Mouse (Mus musculus): Measurements from ENCODE around the gene Ptprm. TPM values are rescaled to one million over a fixed set of nuclear protein-coding genes. Genes with fewer than 3 reads are reported as not detected.

The Ptprm gene
- total and polyA plus RNA-seq, 3 experiments: not detected

GRCm38 (mm10) chr17:66659242-66659641 lies 695.0 kb downstream of the Ptprm start:
- no peaks in the 10 kb centered on the region for H3K79me2 ChIP-seq (ENCODE audit: control insufficient read depth, insufficient read depth, low read length, poor library complexity)
- H3K27me3 ChIP-seq (ENCODE audit: control insufficient read depth in 1 of 2, insufficient read depth in 2 of 2, low read length in 2 of 2): no peaks in the 10 kb centered on the region
- no peaks in the 10 kb centered on the region for H3K36me3 ChIP-seq (ENCODE audit: control insufficient read depth in 1 of 2, insufficient read depth in 2 of 2, low read length in 2 of 2)
- no peak overlapping the region for H3K4me3 ChIP-seq (ENCODE audit: control insufficient read depth in 1 of 2, insufficient read depth in 1 of 2, low read depth in 2 of 2, low read length in 2 of 2)
- no peaks in the 10 kb centered on the region for H3K9me3 ChIP-seq (replicated peaks; ENCODE audit: insufficient read depth, low read length)
- no peak overlapping the region for H3K27ac ChIP-seq (ENCODE audit: control insufficient read depth, low read depth, low read length)
- no peak for DNase-seq (ENCODE audit: low read depth, low spot score)
- H3K4me1 ChIP-seq (ENCODE audit: control insufficient read depth in 1 of 2, insufficient read depth in 2 of 2, low read length in 2 of 2): no peaks in the 10 kb centered on the region
- H3K9ac ChIP-seq (ENCODE audit: control insufficient read depth, low read depth, low read length, poor library complexity, severe bottlenecking): no peak overlapping the region
- TF ChIP-seq ZC3H11A (IDR thresholded peaks at IDR 0.05; ENCODE audit: low read depth, low read length) (no peak), BHLHE40 (IDR thresholded peaks at IDR 0.05; ENCODE audit: borderline replicate concordance, low read depth, low read length) (no peak), CHD2 (IDR thresholded peaks at IDR 0.05; ENCODE audit: low read length) (no peak)

GRCm38 (mm10) chr17:66637951-66638722 lies 716.1 kb downstream of the Ptprm start:
- H3K9me3 ChIP-seq (replicated peaks; ENCODE audit: insufficient read depth, low read length): no peaks in the 10 kb centered on the region
- no peak for DNase-seq (ENCODE audit: low read depth, low spot score)

GRCm38 (mm10) chr17:66619996-66620656 lies 734.1 kb downstream of the Ptprm start:
- Histone ChIP-seq H3K36me3 (ENCODE audit: control insufficient read depth in 1 of 2, insufficient read depth in 2 of 2, low read length in 2 of 2) (no peaks in the 10 kb centered on the region), H3K4me1 (ENCODE audit: control insufficient read depth in 1 of 2, insufficient read depth in 2 of 2, low read length in 2 of 2) (no peaks in the 10 kb centered on the region), H3K4me3 (ENCODE audit: control insufficient read depth in 1 of 2, insufficient read depth in 1 of 2, low read depth in 2 of 2, low read length in 2 of 2) (no peak overlapping the region), H3K27ac (ENCODE audit: control insufficient read depth, low read depth, low read length) (no peak overlapping the region), H3K9ac (ENCODE audit: control insufficient read depth, low read depth, low read length, poor library complexity, severe bottlenecking) (no peak overlapping the region), H3K27me3 (ENCODE audit: control insufficient read depth in 1 of 2, insufficient read depth in 2 of 2, low read length in 2 of 2) (no peaks in the 10 kb centered on the region), H3K79me2 (ENCODE audit: control insufficient read depth, insufficient read depth, low read length, poor library complexity) (no peaks in the 10 kb centered on the region), H3K9me3 (replicated peaks; ENCODE audit: insufficient read depth, low read length) (no peaks in the 10 kb centered on the region)
- DNase-seq (ENCODE audit: low read depth, low spot score): no peak
- TF ChIP-seq ZC3H11A (IDR thresholded peaks at IDR 0.05; ENCODE audit: low read depth, low read length) (no peak), USF1 (IDR thresholded peaks at IDR 0.05; ENCODE audit: low read depth, low read length) (no peak), TCF12 (IDR thresholded peaks at IDR 0.05; ENCODE audit: low read depth, low read length) (no peak), SIN3A (IDR thresholded peaks at IDR 0.05; ENCODE audit: low read length) (no peak), NRF1 (IDR thresholded peaks at IDR 0.05; ENCODE audit: insufficient read depth, low read depth, low read length, poor library complexity, severe bottlenecking) (no peak), HCFC1 (IDR thresholded peaks at IDR 0.05; ENCODE audit: low read depth, low read length) (no peak), MAX (IDR thresholded peaks at IDR 0.05; ENCODE audit: low read length) (no peak), MAZ (IDR thresholded peaks at IDR 0.05; ENCODE audit: low read depth, low read length) (no peak), RCOR1 (IDR thresholded peaks at IDR 0.05; ENCODE audit: low read depth, low read length) (no peak), ELF1 (IDR thresholded peaks at IDR 0.05; ENCODE audit: low read depth, low read length) (no peak), MYB (IDR thresholded peaks at IDR 0.05; ENCODE audit: low read depth, low read length) (no peak), TAL1 (IDR thresholded peaks at IDR 0.05; ENCODE audit: low read length) (no peak), ZNF384 (IDR thresholded peaks at IDR 0.05; ENCODE audit: low read depth, low read length) (no peak), GATA1 (IDR thresholded peaks at IDR 0.05; ENCODE audit: low read depth, low read length) (no peak), GABPA (IDR thresholded peaks at IDR 0.05; ENCODE audit: low read depth, low read length) (no peak), POLR2A (IDR thresholded peaks at IDR 0.05; ENCODE audit: control insufficient read depth in 1 of 2, insufficient read depth in 1 of 2, low read depth in 1 of 2, low read length in 2 of 2, poor library complexity in 1 of 2) (no peak), JUND (IDR thresholded peaks at IDR 0.05; ENCODE audit: low read depth, low read length) (no peak)

More at GRCm38 (mm10) chr17:66637951-66638722, 716.1 kb downstream of the Ptprm start:
- H3K4me3 ChIP-seq (ENCODE audit: control insufficient read depth in 1 of 2, insufficient read depth in 1 of 2, low read depth in 2 of 2, low read length in 2 of 2): no peak overlapping the region
- H3K9ac ChIP-seq (ENCODE audit: control insufficient read depth, low read depth, low read length, poor library complexity, severe bottlenecking): no peak overlapping the region
- no peak overlapping the region for H3K27ac ChIP-seq (ENCODE audit: control insufficient read depth, low read depth, low read length)
- H3K4me1 ChIP-seq (ENCODE audit: control insufficient read depth in 1 of 2, insufficient read depth in 2 of 2, low read length in 2 of 2): no peaks in the 10 kb centered on the region
- H3K36me3 ChIP-seq (ENCODE audit: control insufficient read depth in 1 of 2, insufficient read depth in 2 of 2, low read length in 2 of 2): no peaks in the 10 kb centered on the region
- no peak for TF ChIP-seq POLR2AphosphoS2 (IDR thresholded peaks at IDR 0.05; ENCODE audit: low read length)
- no peak for TF ChIP-seq POLR2A (IDR thresholded peaks at IDR 0.05; ENCODE audit: control insufficient read depth in 1 of 2, insufficient read depth in 1 of 2, low read depth in 1 of 2, low read length in 2 of 2, poor library complexity in 1 of 2)
- no peak for TF ChIP-seq MYC (IDR thresholded peaks at IDR 0.05; ENCODE audit: low read depth, low read length)
- TF ChIP-seq EP300 (IDR thresholded peaks at IDR 0.05; ENCODE audit: low read depth in 1 of 2, low read length in 2 of 2): no peak
- TF ChIP-seq ELF1 (IDR thresholded peaks at IDR 0.05; ENCODE audit: low read depth, low read length): no peak
- TF ChIP-seq MAFK (IDR thresholded peaks at IDR 0.05; ENCODE audit: borderline replicate concordance, low read depth, low read length): no peak
- TF ChIP-seq ZNF384 (IDR thresholded peaks at IDR 0.05; ENCODE audit: low read depth, low read length): no peak
- TF ChIP-seq USF1 (IDR thresholded peaks at IDR 0.05; ENCODE audit: low read depth, low read length): no peak
- TF ChIP-seq MYB (IDR thresholded peaks at IDR 0.05; ENCODE audit: low read depth, low read length): no peak
- TF ChIP-seq HCFC1 (IDR thresholded peaks at IDR 0.05; ENCODE audit: low read depth, low read length): no peak
- H3K79me2 ChIP-seq (ENCODE audit: control insufficient read depth, insufficient read depth, low read length, poor library complexity): no peaks in the 10 kb centered on the region
- no peaks in the 10 kb centered on the region for H3K27me3 ChIP-seq (ENCODE audit: control insufficient read depth in 1 of 2, insufficient read depth in 2 of 2, low read length in 2 of 2)
